Mouse (Mus musculus): ENCODE results near the gene Msrb1.

GRCm38 (mm10) chr17:24725637-24726390 lies 10.6 kb upstream of the Msrb1 start:
- TF ChIP-seq CTCF (IDR thresholded peaks at IDR 0.05; ENCODE audit: borderline replicate concordance, insufficient read depth, low read length) (no peak), POLR2A (IDR thresholded peaks at IDR 0.05; ENCODE audit: low read depth, low read length) (no peak)
